Mouse (Mus musculus) right cerebral cortex, postnatal 10 days (tissue): ENCODE measurements at regions not wholly inside any gene's neighbourhood (a gene's known extent, or its start where the extent isn't known, plus 50 kb on each side); places are given as distances from the start of the nearest gene placed in this dataset.

Experiments used
- DNase-seq, 2 experiments: peaks; one replicate each; pipeline ENCODE4 v3.0.0; 2021; ENCODE audit warnings: low spot score in 2 of 2

DNA sequence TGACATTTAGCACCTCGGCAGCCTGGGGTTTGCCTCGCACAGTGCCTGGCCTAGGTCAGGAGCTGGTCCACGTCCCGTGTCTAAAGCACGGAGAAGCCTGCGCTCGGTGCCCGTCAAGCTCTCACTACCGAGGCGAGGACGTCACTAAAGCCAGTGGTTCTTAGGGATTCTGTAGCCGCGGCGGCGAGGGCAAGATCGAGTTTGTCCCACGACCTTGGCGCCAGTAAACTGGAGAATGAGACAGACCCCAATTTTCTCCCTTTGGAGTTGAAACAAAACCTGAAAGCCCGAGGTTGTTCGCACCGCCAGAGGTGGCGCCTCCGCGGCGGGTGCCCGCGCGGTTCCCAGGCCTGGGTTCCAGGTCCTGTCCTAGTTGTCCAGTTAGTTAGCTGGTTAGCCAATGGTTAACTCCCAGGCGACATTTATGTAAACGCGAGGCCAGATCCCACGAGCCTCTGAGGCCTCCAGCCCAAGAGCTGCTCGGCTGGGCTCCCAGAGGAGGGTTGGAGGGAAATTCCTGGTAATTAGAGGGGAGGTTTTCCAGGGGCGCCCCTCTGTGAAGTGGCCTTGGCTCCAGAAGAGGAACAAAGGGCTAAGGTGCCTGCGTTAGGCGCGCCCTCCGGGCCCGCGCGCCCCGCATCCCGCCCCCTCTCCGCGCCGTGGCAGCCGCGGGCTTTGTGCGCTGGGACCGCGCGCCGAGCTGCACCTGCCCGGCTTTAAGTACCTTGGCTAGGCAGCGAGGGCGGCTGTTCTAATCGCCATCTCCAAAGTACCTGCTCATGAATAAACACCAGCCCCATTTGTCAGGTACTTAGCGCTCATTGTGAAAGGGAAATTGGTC is 74.0 kb downstream of the Rhcg start:
- peak; percentile 60 to 72 for DNase-seq

DNA sequence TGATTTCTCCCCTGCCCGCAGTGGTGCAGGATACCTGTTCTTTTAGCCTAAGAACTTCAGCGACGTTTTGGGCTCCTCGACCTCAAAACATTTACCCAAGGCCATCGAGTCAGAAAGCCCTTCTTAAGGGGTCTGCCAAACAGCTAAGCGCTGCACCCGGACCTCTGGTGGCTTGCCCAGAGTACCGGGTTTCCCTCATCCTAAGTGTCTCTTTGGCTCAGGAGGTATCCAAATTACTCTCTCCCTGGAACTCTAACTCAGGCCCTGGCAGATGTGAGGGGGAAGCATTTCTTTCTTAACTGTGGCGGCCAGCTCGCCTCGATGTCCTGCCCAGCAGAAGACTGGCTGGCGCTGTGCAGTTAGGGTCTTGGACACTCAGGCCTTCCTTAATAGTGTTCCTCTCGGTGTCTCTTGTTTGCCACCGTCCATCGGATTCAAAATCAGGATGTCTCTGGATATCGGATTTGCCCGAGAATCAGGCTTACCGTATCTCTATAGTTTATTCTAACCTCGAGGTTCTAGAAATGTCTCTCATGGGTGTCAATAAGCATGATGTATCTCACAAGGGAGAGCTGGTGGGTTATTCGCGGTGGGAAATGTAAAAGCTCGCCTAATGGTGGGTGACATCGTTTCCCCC is 75.0 kb downstream of the Rhcg start:
- peak in 1 of 2 experiments; percentile 47 for DNase-seq

GRCm38 (mm10) chr7:79540246-79540645 is 74.1 kb upstream of the Polg start:
- no peak for DNase-seq

DNA sequence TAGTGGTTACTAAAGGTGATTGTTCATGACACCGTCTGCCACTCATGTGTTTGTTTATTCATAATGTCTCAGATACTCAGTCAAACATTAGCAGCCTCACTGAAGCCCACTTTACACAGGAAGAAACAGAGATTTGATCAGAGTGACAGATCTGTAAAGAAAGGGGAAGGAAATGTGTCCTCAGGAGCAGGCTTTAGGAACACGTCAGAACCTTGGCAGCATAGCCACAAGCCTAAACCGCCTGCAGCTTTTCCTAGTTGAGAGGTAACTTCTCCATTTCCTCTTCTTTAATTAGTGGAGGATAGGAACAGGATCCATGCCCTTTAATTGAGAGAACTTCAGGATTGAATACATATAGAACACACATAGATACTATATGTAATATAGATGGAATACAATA is 73.3 kb upstream of the Polg start:
- no peak for DNase-seq

DNA sequence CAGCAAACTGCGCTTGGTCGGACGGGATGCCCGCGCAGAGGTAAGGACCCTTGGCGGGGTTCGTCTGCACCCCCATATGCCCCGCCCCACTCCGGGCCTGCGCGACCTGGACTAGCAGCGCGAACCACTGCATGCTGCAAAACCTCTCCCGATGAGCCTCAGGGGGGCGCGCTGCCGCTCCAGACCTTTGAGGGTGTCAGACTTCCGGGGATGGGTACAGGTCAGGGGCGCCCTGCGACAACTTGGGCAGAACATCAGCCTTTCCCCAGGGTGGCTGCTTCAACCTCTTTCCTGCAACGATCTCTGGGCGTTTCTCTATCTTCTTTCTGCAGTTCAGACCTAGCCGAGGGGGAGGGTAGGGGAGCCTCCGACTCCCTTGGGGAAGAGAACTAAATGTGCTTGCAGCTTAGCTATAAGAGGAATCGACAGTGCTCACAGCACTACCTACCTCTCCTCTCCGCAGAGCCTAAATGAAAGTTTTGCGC is 70.0 kb upstream of the Polg start:
- DNase-seq = peak; percentile 87 to 88

GRCm38 (mm10) chr7:79535251-79536111 is 69.3 kb upstream of the Polg start:
- peak; percentile 77 to 87 for DNase-seq

DNA sequence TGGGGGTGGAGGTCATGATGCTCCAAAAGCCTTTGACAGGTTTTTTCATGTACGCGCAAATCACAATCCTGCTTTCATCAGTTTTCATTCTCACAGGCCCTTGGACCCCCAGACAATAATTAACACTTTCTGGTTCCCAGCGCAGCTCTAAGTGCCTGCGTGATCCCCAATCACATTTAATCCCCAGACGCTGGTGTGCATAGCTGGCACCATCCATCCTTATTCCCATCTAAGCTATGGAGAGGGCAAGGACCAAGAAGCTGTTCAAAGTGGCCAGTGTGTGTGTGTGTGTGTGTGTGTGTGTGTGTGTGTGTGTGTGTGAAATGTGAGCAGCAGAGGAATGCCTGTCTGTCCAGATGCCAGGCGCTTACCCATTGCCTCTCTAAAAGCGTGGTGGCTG is 68.7 kb upstream of the Polg start:
- no peak for DNase-seq

- DNase-seq = no peak
Measured at GRCm38 (mm10) chr7:79534381-79534780, 68.2 kb upstream of the Polg start.

GRCm38 (mm10) chr7:79532626-79533140 is 66.5 kb upstream of the Polg start:
- no peak for DNase-seq

DNA sequence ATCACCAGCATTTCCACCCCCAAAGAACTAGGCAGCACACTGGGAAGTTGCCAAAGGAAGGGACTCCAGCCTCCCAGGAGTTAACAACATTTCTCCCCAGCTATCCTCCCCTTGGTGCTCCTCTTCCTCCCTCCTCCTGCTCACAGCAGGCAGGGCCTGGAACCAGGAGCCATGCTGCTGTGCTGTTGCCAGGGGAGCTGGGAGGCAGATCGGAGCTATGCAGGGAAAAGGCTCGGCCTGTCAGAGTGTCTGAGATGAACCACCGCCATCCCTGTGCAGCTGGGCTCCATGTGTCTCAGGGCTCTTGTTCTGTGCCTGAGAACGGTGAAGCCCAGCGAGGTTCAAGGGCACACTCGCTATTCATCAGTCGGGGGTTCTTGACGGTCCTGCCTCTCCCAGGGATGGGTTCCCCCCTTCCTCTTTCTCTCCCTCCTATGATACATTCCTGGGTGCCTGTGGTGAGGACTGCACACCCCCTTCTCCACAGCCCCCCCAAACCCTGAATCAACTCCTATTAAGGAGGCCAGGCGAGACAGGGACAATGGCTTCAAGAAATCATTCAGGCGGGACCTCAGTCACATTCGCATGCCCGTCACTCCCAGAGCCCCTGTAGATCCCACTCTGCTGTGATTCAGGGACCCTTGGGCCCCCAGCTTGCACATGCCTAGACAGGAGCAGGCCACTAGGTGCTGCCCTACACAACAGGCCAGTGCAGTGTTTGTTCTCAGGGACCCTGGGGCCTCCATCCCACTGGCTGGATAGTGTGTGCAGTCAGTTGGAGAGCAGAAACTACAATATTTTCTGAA is 65.6 kb upstream of the Polg start:
- DNase-seq = peak; percentile 71 to 82

DNA sequence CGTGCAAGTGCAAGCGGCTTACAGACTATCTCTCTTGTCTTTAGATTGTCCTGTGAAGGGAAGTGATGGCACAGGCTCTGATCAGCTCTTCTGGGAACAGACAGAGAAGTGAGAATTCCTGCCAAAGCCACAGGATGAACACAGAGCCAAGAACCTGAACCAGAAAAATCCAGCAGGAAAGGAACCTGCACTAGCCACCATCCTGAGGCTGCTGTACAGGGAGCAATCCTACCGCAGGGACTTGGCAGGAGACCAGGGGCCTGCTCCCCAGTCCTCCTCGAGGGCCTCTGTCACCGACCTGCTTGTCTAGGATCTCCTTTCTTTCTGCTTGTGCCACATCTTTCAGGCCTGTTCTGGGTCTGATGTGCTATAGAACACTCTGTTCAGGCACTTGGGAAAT is 65.0 kb upstream of the Polg start:
- peak; percentile 63 to 69 for DNase-seq

DNA sequence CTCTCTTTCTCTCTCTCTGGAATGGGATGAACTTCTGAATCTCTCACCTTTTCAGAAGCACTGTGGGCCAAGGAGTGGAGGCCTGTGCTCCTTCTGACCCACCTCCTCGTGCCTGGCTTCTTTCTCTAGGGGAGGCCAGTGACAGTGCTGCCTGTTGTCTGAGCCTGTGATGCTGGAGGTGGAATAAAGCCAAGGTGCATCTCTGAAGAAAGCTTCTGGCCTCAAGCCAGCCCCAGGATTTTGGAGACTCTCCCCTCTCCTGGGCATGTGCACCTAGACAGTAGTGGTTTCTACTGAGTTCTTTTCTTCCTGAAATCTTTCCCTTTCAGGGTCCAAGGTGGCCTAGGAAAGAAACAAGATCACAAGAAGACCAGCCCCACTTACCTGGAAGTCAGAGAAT is 63.3 kb upstream of the Polg start:
- no peak for DNase-seq

DNA sequence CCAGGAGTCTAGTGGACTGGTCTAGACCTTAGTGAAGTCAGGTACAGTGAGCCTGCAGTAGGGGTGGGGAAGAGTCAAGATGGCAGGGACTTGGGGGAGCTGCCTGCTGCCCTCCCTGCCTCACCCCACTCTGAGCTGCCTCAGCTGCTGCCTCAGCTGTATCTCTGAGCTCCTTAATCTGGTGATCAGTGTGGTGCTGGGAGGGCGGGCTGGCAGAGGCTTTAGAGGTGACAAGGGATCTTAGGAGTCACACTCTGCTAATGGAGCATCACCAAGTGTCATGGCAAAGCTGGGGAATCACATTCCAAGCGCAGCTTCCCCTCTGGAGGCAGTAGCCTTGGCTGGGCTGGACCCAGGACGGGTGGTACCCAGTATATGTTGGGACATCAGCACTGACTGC is 61.8 kb upstream of the Polg start:
- DNase-seq = no peak

DNA sequence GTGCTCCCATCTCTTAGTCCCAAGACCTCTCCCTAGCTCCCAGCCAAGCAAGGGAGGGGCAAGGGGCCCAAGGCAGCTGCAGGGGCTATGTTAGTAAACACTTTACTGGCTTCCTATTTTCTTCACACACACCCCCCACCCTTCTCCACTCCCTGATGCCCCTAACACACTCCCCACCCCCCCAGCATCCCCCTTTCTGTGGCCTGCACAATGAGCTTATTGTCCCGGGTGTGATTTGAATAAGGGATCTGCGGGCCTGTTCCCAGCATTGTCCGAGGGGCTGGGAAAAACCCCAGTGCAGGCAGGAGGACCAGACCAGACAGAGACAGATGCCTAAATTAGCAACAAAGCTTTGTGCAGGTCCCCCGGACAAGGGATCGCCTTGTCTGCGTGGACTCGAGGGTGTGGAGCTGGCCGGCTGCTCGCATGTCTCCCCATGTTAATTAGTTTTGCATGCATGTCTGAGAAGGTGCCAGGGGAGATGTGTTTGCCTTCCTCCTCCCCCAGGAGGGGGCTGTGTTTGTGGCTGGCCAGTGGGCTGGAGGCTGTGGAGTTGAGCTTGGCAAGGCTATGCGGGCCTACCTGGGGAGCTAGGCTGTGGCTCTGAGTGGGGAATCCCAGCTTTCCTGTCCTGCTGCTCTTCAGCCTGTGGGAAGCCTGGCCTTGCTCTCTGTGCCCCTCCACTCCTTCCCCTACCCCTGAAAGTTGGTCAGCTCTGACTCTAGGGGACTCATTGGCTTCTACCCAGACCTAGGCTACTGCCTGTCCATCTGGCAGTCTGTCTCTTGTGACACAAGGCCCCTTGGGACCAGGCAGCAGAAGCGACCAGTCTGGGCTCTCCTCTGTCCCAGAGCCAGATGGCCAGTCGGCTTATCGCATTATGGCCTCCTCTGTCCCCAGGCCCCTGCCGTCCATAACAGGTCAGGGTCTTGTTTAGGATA is 59.8 kb upstream of the Polg start:
- DNase-seq = peak in 1 of 2 experiments; percentile 67

GRCm38 (mm10) chr7:79524921-79525320 is 58.8 kb upstream of the Polg start:
- DNase-seq = peak; percentile 71 to 86

DNA sequence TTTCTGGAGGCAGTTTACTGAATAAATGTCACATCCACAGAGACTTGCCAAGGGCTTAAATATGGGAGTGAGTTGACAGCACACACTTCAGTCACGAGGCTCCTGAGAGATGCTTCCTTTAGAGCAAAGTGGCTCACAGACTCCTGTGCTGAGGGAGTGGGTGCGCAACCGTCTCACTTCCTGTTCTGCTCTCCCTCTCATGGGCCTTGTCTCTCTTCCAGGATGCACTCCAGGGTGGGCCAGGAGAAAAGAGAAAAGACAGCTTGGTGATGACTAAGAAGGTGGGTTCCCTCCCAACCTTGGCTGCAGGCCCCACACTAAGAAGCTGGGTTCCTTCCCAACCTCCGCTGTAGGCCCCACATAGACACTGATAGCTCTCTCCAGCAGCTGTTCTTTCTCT is 57.5 kb upstream of the Polg start:
- peak in 1 of 2 experiments; percentile 77 for DNase-seq

- DNase-seq = no peak
Measured at GRCm38 (mm10) chr7:79522046-79522445, 55.9 kb upstream of the Polg start.

DNA sequence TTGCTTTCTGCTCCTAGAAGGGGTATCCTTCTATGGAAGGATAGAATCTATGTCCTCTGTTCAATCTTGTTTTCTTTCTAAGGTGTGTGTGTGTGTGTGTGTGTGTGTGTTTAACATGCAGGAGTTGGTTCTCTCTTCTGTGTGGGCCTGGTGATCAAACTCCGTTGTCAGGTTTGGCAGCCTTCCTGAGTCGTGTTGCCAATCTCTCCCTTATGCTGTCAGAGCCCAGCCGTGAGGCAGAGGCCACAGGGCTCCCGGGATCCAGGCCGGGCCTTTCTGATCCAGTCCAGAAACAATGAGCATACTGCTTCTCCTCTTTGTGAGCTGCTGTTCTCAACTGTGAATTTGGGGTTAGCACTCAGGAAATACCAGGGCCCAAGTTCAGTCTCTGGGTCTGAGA is 55.1 kb upstream of the Polg start:
- DNase-seq = peak in 1 of 2 experiments; percentile 77

DNA sequence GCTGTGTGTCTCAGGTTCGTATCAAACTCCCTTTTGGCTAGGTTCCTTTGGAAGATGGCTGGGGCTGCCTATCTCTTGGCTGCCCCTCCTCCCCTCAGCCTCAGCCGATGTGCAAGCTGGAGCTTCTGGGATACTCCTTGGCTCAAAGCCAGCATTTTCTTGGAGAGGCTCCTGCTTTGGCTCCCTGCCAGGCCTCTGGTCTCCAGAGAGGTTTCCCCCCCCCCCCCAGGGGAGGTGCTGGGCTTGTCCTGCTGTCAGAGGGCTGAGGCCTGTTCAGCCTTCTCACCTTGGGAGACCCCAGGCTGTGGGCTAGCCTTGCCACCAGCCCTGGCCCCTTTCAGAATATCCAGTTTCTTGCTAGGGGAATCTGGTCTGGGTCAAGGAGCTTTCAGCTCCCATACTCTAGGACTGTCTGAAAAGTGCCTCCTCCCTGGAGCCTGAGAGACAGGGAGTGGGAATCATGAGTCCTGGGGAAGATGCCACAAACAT is 54.1 kb upstream of the Polg start:
- peak; percentile 93 to 94 for DNase-seq

GRCm38 (mm10) chr7:79518928-79519327 is 52.8 kb upstream of the Polg start:
- DNase-seq = peak in 1 of 2 experiments; percentile 75
